Mouse (Mus musculus) liver, embryonic 18 days (tissue): ENCODE data around the gene Cdk10. TPM values are rescaled to one million over a fixed set of nuclear protein-coding genes. Genes with fewer than 3 reads are reported as not detected.

ENCODE experiments used
- polyA plus RNA-seq: library from polyadenylated mRNA; depleted of rRNA; stranded (reverse); fragments of >200 nt; gene quantifications from 2 replicates; pipeline ENCODE4 v1.2.3, GENCODE M21; 2012; rRNA removed

Cdk10 gene
- polyA plus RNA-seq, result 19.0 and 23.9 TPM in 2 replicates

GRCm38 (mm10) chr8:123224278-123225266 is at the start of gene Cdk10:
TSS of gene Cdk10 (plus strand) at chr8:123224842.

GRCm38 (mm10) chr8:123185566-123186409 is 38.9 kb upstream of the Cdk10 start, which contains the start of gene Dpep1:
TSS of gene Dpep1 (plus strand) at chr8:123186242.

DNA sequence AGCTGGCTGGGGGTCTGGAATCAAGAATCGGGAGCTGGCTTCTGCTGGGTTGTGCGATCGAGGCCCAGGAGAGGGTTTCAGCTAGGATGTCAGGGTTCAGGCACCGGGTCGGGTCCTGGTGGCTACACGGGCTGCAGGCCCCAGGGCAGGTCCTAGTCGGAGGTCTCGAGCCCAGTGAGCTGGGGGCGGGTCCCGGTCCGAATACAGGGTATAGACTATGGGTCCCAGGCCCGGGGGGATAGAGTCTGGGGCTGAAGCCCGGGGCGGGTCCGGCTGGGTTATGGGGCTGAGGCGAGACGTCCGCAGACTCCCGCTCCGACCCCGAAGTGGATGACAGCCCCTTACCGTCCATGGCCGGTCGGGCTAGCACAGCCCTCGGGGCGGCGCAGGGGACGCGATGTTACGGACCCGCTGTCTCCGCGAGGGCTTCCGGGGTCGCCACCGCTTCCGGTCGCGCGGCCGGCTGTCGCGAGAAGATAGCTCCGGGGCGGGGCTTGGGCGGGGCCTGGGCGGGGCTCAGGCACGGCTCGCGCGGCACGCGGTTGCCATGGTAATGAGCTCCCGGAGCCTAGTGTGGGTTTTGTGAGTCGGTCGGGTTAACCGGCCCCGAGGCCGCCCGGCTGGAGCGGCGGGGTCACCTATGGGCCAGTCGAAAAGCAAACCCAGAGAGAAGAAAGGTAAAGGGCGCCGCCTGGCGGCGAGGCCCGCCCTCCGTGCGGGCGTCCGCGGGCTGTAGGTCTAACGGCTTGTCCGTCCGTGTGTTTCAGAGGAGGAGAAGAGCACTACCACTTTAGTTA is 12.1 kb upstream of the Cdk10 start, which contains the start of the genes Chmp1a and Spata33:
Chmp1a (minus strand) TSS at position 443 of the 797 bp plus-strand sequence.
Spata33 (plus strand) TSS at position 512 of the 797 bp plus-strand sequence.

GRCm38 (mm10) chr8:123235520-123236497 is 11.2 kb downstream of the Cdk10 start, which contains the start of gene Spata2l:
TSS of gene Spata2l (minus strand) at chr8:123236233.

GRCm38 (mm10) chr8:123254099-123254885 is 29.6 kb downstream of the Cdk10 start, which contains the start of the genes Zfp276 and Vps9d1:
TSS of gene Zfp276 (plus strand) at chr8:123254195.
TSS of gene Vps9d1 (minus strand) at chr8:123254348.

Other genes starting within 250 kb of the Cdk10 start
- gene Ankrd11, start 182.6 kb upstream of the Cdk10 start, polyA plus RNA-seq, result 10.5 and 12.9 TPM in 2 replicates
- gene Spg7, start 161.9 kb upstream of the Cdk10 start, polyA plus RNA-seq, result 19.8 and 22.2 TPM in 2 replicates
- gene Rpl13, start 122.5 kb upstream of the Cdk10 start, polyA plus RNA-seq, result 1,316 and 1,353 TPM in 2 replicates
- 0.37 and 0.63 TPM in 2 replicates for gene Cpne7, start 107.5 kb upstream of the Cdk10 start, polyA plus RNA-seq
- 2.2 and 2.3 TPM in 2 replicates for gene Sult5a1, start 66.5 kb upstream of the Cdk10 start, polyA plus RNA-seq
- gene Dpep1, start 38.6 kb upstream of the Cdk10 start, polyA plus RNA-seq, result 0.94 and 1.0 TPM in 2 replicates
- 33.2 and 35.7 TPM in 2 replicates for gene Chmp1a, start 12.1 kb upstream of the Cdk10 start, polyA plus RNA-seq
- 0.17 and 0.26 TPM in 2 replicates for gene Spata33, start 12.0 kb upstream of the Cdk10 start, polyA plus RNA-seq
- gene Spata2l, start 11.4 kb downstream of the Cdk10 start, polyA plus RNA-seq, result 2.6 and 3.0 TPM in 2 replicates
- gene Zfp276, start 29.4 kb downstream of the Cdk10 start, polyA plus RNA-seq, result 11.1 and 11.2 TPM in 2 replicates
- gene Vps9d1, start 29.5 kb downstream of the Cdk10 start, polyA plus RNA-seq, result 9.4 and 12.3 TPM in 2 replicates
- 11.6 and 12.2 TPM in 2 replicates for gene Fanca, start 93.7 kb downstream of the Cdk10 start, polyA plus RNA-seq
- gene Spire2, start 107.9 kb downstream of the Cdk10 start, polyA plus RNA-seq, result 1.7 and 1.8 TPM in 2 replicates
- gene Tcf25, start 148.9 kb downstream of the Cdk10 start, polyA plus RNA-seq, result 59.3 and 59.6 TPM in 2 replicates
- 0.01 TPM in 1 of 2 replicates, not detected in the other for gene Mc1r, start 182.3 kb downstream of the Cdk10 start, polyA plus RNA-seq
- gene Tubb3, start 186.6 kb downstream of the Cdk10 start, polyA plus RNA-seq, result 0.24 and 0.32 TPM in 2 replicates
- gene Def8, start 198.7 kb downstream of the Cdk10 start, polyA plus RNA-seq, result 9.1 and 9.3 TPM in 2 replicates